Mouse (Mus musculus) lung, postnatal 0 days (tissue): ENCODE measurements around the gene Mul1. TPM values are rescaled to one million over a fixed set of nuclear protein-coding genes. Genes with fewer than 3 reads are reported as not detected.
A peak's percentile ranks its signal among the peaks of the same experiment; 100 is the strongest.

Experiments used
- ATAC-seq: fragments of 200-750 bp; cut with Nextera tagmentation; 2 replicates; pipeline ENCODE4 v1.8.0; 2017; ENCODE audit warnings: moderate library complexity
- DNase-seq: peaks from one replicate; pipeline ENCODE4 v3.0.0-alpha.2; 2016; ENCODE audit warnings: low spot score
- H3K27ac ChIP-seq: fragments of 300-500 bp; sonication (generic); 2 replicates; pipeline ENCODE4 v1.5.1; 2014; ENCODE audit warnings: antibody characterized with exemption, mild to moderate bottlenecking, low read length, mixed read lengths
- H3K27me3 ChIP-seq: fragments of 300-500 bp; sonication (generic); replicated peaks from 2 replicates; pipeline ENCODE4 v1.6.1; 2014; ENCODE audit warnings: low read length, mixed read lengths; ENCODE audit not compliant: insufficient read depth
- H3K36me3 ChIP-seq: fragments of 300-500 bp; sonication (generic); 2 replicates; pipeline ENCODE4 v1.6.1; 2014; ENCODE audit warnings: low read length, mixed read lengths; ENCODE audit not compliant: insufficient read depth
- H3K4me1 ChIP-seq: fragments of 300-500 bp; sonication (generic); 2 replicates; pipeline ENCODE4 v1.6.1; 2014; ENCODE audit warnings: antibody characterized with exemption, low read depth, low read length, mixed read lengths; ENCODE audit not compliant: insufficient read depth
- H3K4me2 ChIP-seq: fragments of 300-500 bp; sonication (generic); replicated peaks from 2 replicates; pipeline ENCODE4 v1.6.1; 2014; ENCODE audit warnings: low read depth, mild to moderate bottlenecking, low read length, moderate library complexity, mixed read lengths
- H3K4me3 ChIP-seq: fragments of 300-500 bp; sonication (generic); 2 replicates; pipeline ENCODE4 v1.5.1; 2014; ENCODE audit warnings: low read depth, low read length
- H3K9ac ChIP-seq: fragments of 300-500 bp; sonication (generic); replicated peaks from 2 replicates; pipeline ENCODE4 v1.6.1; 2014; ENCODE audit warnings: low read depth, mild to moderate bottlenecking
- H3K9me3 ChIP-seq: fragments of 300-500 bp; sonication (generic); 2 replicates; pipeline ENCODE4 v1.6.1; 2016; ENCODE audit warnings: low read length, mixed read lengths
- CTCF ChIP-seq: IDR thresholded peaks from 2 replicates; pipeline ENCODE4 v1.5.1; 2016; ENCODE audit warnings: antibody characterized with exemption, mild to moderate bottlenecking
- EP300 ChIP-seq: IDR thresholded peaks from 2 replicates; pipeline ENCODE4 v1.6.1; 2016; ENCODE audit warnings: antibody characterized with exemption, mild to moderate bottlenecking, control low read depth
- WGBS: fragments of 180-500 bp; shearing (Covaris S2); extraction: QIAGEN DNeasy Blood & Tissue Kit; methylation state at CpG from one replicate; pipeline ENCODE4 v1.1.7; 2014; 5-methylcytosine and 5-hydroxymethylcytosine counted together
- polyA plus RNA-seq: library from polyadenylated mRNA; unstranded; fragments of >200 nt; fragmentation: Nextera tagmentation; extraction: Ambion mirVana; gene quantifications from 2 replicates; pipeline ENCODE4 v1.2.1, GENCODE M21; 2015

The Mul1 gene
- polyA plus RNA-seq, 1 experiment from 2014 or later = 12.3 TPM

DNA sequence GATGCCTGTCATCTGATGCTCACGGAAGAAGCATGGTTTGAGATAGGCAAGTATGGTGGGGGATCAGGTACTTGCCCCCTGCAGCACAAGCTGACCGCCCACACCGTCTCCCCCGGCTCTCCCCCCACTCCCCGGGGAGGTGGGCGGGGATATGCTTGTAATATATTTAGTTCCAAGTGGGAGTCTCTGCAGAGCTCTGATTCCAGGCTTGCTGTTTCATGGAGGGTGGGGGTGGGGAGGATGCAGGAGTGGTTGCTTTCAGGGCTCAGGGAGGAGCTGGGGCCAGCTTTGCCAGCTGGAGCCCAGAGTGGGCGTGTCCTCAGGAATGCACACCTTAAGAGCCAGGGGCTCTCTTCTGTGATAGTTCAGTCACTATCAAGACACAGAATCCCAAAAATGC, 34.6 kb downstream of the Mul1 start:
- Histone ChIP-seq H3K9ac (no peak overlapping the region), H3K27ac (no peak overlapping the region), H3K27me3 (no peaks in the 10 kb centered on the region), H3K4me3 (no peak overlapping the region), H3K9me3 (no peaks in the 10 kb centered on the region), H3K4me2 (no peak overlapping the region), H3K4me1 (peaks cover 12% of the 10 kb centered on the region; the same call in 1 of the 2 replicates), H3K36me3 (no peaks in the 10 kb centered on the region)
- ATAC-seq = no peak
- WGBS = 4% methylated on average over 7 of the region's 7 CpGs
- DNase-seq = peak; percentile 27
- TF ChIP-seq CTCF = no peak

DNA sequence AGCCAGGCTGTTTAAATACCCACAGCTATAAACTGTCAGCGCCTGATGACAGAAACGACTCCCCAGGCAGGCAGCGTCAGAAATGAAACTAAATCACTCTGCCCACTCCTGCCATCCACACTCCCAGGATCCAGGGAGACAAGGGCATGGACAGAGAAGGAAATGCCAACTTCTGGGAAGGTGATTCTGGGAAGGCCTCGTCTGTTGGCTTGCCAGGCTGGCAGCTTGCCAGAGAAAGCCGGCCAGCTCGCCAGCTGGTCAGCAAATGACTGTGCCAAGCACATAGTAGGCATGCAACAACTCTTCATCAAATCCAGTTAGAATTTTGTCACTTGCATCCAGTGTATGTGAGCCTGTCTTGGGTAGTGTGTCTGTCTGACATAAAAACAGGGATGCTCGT, 36.8 kb downstream of the Mul1 start:
- peaks cover 3% of the 10 kb centered on the region; the same call in 1 of the 2 replicates for H3K4me1 ChIP-seq
- DNase-seq (no peak), ATAC-seq (no peak)
- no peak overlapping the region for H3K4me3 ChIP-seq
- H3K9me3 ChIP-seq = no peaks in the 10 kb centered on the region
- 0 out of 2 replicates have a peak overlapping the region, but pooled peaks have one; percentile 12 for H3K4me2 ChIP-seq
- 0 out of 2 replicates have a peak overlapping the region, but pooled peaks have one; percentile 13 for H3K9ac ChIP-seq
- no peak for TF ChIP-seq EP300
- no peak for TF ChIP-seq CTCF
- no peak overlapping the region for H3K27ac ChIP-seq
- H3K27me3 ChIP-seq = no peaks in the 10 kb centered on the region
- H3K36me3 ChIP-seq = no peaks in the 10 kb centered on the region
- 22% methylated on average over 7 of the region's 7 CpGs for WGBS

DNA sequence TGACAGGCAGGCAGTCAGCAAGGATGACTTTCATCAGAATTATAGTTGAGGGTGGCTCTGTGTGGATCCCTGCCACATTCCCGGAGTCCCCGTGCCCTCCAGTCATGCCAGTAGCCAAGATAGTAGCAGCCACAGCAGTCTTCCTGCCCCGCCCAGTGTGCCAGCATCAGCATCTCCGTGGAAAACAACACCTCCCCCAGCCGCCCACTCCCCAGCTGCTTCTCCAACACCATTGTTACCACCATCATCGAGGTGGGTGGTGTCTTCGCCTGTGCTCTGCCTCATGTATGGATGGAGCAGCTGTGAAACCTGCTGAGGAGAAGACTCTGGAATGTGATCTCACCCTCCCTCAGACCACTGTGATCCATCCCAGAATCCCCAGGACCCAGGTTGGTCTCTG, 45.1 kb downstream of the Mul1 start:
- WGBS = 76% methylated on average over 7 of the region's 7 CpGs
- no peak for TF ChIP-seq CTCF
- Histone ChIP-seq H3K9me3 (no peaks in the 10 kb centered on the region), H3K4me1 (peaks cover 7% of the 10 kb centered on the region), H3K4me3 (no peak overlapping the region), H3K27me3 (no peaks in the 10 kb centered on the region), H3K36me3 (no peaks in the 10 kb centered on the region), H3K27ac (no peak overlapping the region), H3K9ac (no peak overlapping the region), H3K4me2 (no peak overlapping the region)
- ATAC-seq (no peak), DNase-seq (no peak)

DNA sequence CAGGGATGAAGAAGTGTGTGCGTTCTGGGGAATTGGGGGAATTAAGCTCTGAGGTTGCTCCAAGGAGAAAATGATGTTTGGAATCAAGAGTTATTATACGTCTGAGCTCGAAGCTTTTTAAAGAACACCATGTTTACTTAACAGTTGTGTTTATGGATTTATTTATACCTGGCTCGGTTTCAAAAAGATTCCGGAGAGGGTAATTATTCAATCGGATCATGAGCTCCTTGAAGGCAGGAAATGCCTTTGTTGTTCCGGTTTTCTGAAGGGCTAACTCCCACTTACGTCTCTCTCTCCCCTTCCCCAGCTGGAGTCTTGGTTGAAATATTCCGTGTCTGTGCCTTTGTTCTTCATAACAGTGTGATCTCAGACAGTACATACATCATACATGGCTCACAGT, 46.5 kb downstream of the Mul1 start:
- no peak overlapping the region for H3K4me3 ChIP-seq
- no peak; the same call in 1 of the 2 replicates for ATAC-seq
- H3K4me1 ChIP-seq = peaks cover 7% of the 10 kb centered on the region
- H3K27ac ChIP-seq = no peak overlapping the region
- no peaks in the 10 kb centered on the region for H3K9me3 ChIP-seq
- H3K4me2 ChIP-seq = no peak overlapping the region
- no peaks in the 10 kb centered on the region for H3K36me3 ChIP-seq
- 23% methylated on average over 9 of the region's 9 CpGs for WGBS
- H3K27me3 ChIP-seq = no peaks in the 10 kb centered on the region
- no peak overlapping the region for H3K9ac ChIP-seq
- TF ChIP-seq EP300 (peak; percentile 57), CTCF (no peak)
- peak; percentile 37 for DNase-seq

DNA sequence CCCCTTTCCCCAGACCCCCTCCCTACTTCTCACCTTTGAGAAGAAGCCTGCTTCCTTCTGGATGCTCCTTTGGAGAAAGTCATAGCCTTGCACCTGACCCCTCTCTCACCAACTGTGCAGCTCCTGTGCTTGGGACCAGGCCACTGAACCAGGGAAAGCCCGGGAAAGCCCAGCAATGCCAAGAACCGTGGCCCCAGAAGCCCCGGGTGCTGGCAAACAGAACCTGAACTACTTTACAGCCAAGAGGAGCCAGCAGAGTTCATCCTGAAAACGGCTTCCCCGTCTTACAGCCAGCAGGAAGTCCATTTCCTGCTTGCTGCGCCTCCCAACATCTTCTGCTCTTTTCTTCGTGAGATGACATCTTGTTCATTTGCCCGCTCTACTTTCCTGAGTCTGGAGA, 48.2 kb downstream of the Mul1 start:
- WGBS = 44% methylated on average over 8 of the region's 8 CpGs
- no peak overlapping the region for H3K27ac ChIP-seq
- no peak for DNase-seq
- no peaks in the 10 kb centered on the region for H3K9me3 ChIP-seq
- H3K9ac ChIP-seq = no peak overlapping the region
- H3K4me3 ChIP-seq = no peak overlapping the region
- no peaks in the 10 kb centered on the region for H3K27me3 ChIP-seq
- TF ChIP-seq CTCF (no peak), EP300 (no peak)
- peaks cover 7% of the 10 kb centered on the region for H3K4me1 ChIP-seq
- no peak overlapping the region for H3K4me2 ChIP-seq
- no peak for ATAC-seq
- no peaks in the 10 kb centered on the region for H3K36me3 ChIP-seq

DNA sequence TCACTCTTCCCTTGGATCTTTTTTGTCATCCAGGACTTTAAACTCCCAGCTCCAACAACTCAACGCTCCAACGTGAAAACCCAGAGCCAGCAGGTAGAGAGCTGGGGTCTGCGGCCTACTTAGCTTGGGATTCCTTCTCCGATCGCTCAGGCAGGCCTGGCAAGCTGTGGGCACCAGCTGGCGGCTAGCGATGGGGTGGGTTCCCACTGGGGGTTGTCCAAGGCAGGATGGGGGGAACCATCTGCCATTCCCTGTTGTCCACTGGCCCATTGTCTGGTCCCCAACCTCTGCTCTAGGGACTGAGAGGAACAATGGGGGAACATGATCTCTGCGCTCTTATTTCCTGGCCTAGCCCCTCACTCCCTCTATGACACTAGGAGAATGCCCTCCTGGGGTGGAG, 53.8 kb downstream of the Mul1 start:
- Histone ChIP-seq H3K9me3 (no peaks in the 10 kb centered on the region), H3K36me3 (no peaks in the 10 kb centered on the region), H3K27ac (no peak overlapping the region), H3K27me3 (no peaks in the 10 kb centered on the region), H3K4me3 (no peak overlapping the region), H3K9ac (no peak overlapping the region), H3K4me1 (no peaks in the 10 kb centered on the region), H3K4me2 (no peak overlapping the region)
- no peak for TF ChIP-seq EP300
- TF ChIP-seq CTCF = no peak
- WGBS = 74% methylated on average over 8 of the region's 8 CpGs
- DNase-seq (no peak), ATAC-seq (no peak)

DNA sequence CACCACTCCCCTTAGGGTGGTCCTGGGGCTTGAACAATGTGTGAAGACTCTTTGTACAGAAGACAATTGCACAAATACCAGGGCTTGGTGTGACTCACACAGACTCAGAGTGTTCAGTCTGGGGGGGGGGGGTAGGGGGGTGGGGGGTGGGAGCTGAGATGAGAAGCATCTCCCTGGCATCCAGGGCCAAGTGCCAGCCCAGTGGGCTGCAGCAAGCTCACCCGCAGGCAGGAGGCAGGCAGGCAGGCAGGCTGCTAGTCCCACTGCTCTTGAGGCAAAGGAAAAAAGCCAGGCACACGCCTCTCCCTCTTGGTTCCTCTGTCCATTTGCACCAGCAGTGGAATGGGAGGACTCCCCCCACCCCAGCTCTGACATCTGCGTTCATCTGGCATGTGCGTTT, 56.6 kb downstream of the Mul1 start:
- Histone ChIP-seq H3K36me3 (no peaks in the 10 kb centered on the region), H3K27ac (no peak overlapping the region), H3K9ac (no peak overlapping the region), H3K9me3 (no peaks in the 10 kb centered on the region), H3K4me2 (no peak overlapping the region), H3K27me3 (no peaks in the 10 kb centered on the region), H3K4me1 (peaks cover 5% of the 10 kb centered on the region; the same call in 1 of the 2 replicates), H3K4me3 (no peak overlapping the region)
- DNase-seq (no peak), ATAC-seq (no peak)
- TF ChIP-seq EP300 (no peak), CTCF (no peak)
- WGBS = 75% methylated on average over 4 of the region's 4 CpGs

Other genes with a start within 250 kb of the Mul1 start
- 129 and 135 TPM in 2 replicates for gene Hp1bp3, start 218.4 kb upstream of the Mul1 start, polyA plus RNA-seq
- gene Sh2d5, start 184.3 kb upstream of the Mul1 start, polyA plus RNA-seq = 0.14 and 0.18 TPM in 2 replicates
- gene Kif17, start 184.2 kb upstream of the Mul1 start, polyA plus RNA-seq = 0.37 and 1.1 TPM in 2 replicates
- gene Ddost, start 129.9 kb upstream of the Mul1 start, polyA plus RNA-seq = 184 and 195 TPM in 2 replicates
- gene Pink1, start 108.4 kb upstream of the Mul1 start, polyA plus RNA-seq = 129 and 144 TPM in 2 replicates
- 15.6 and 16.0 TPM in 2 replicates for gene Cda, start 66.7 kb upstream of the Mul1 start, polyA plus RNA-seq
- gene Fam43b, start 38.1 kb upstream of the Mul1 start, polyA plus RNA-seq = 0.05 TPM in 1 of 2 replicates, not detected in the other
- 10.9 and 12.7 TPM in 2 replicates for gene Camk2n1, start 19.6 kb downstream of the Mul1 start, polyA plus RNA-seq
- 0.08 and 0.12 TPM in 2 replicates for gene Vwa5b1, start 201.2 kb downstream of the Mul1 start, polyA plus RNA-seq